Mouse (Mus musculus) spleen, postnatal 4 days (tissue): ENCODE measurements around the gene Cited1.

Experiments
- DNase-seq, 2 experiments: peaks; one replicate each; pipeline ENCODE4 v3.0.0; 2022; ENCODE audit warnings: low spot score in 2 of 2

Cited1 gene

DNA sequence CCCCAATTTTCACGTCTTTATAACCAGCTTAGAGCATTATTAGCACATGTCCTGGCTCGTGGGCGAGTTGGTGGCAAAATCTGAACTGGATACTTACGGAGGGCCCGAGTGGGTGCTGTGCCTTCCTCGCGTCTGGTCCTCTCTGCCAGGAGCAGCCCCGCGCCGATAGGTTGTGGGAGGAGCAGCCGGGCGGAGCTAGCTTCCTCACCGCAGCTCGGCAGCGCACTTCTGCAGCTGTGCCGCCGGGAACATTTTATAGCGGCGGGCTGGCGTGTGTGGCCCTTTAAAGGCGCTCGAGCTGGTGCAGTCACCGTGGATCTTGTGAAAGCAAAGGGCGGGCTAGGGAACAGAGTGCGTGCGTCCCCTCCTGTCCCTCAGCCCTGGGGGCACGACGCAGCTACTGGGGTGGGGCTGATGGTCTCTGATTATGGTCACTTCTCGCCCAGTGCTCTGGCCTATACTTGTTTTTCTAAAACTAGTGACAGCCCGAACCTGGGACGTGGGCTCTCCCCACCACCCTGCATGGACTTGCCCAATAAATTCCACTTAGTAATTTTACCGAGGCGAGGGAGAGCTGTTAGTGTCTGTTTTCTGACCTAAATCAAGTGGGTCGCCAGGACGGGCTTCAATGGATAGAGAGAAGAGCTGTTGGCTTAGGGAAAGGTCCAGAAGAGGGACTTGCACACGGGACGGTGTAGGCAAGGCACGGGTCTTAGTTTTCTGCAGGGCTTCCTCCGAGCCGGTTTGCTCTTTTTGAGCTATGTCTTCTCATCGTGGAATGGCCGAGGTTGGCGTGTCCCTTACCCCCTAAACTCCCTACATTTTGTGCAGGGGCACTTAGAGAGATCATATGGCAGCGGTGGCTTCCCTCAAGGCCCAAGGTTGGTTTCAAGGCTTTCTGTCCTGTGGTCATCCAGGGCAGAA lies at the start of gene Cited1:
Gene Cited1, minus strand, starts transcription at position 245 of the 924 bp plus-strand sequence.
- peak; percentile 17 to 67 for DNase-seq

GRCm38 (mm10) chrX:102284889-102285288 lies 32.9 kb upstream of the Cited1 start:
- DNase-seq: peak in 1 of 2 experiments; percentile 27

DNA sequence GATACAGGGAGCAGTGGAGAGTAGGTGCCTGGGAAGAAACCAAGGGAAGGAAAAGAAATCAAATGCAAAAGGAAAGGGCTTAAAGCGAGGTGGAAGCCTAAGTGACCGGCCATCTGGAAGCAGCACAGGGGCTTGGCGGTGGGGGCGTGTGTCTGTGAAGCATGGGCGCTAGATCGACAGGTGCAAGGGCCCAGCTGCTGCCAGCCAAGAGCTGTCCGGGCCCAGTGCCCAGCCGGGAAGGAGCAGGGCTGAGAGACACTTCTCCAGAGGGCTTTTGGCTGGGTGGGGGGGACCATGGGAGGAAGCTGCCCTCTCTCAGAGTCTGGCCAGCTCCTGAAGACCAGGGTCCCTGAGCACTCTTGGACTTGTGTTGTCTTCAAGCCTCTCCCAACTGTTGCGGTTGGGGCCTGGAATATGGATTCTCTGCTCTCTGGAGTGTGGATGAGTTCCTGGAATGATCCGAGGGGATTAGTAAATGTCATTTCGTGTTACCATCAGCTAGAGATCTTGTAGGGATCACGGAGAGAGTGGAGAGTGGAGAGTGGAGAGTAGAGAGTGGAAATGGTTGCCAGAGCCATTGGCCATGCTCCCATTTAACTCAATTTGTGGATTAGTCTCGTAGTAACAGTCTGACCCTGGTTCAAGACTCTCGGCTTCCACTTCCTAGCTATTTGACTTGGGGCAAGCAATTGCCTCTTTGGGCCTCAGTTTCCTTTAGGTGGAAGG lies 10.8 kb upstream of the Cited1 start:
- DNase-seq: no peak

DNA sequence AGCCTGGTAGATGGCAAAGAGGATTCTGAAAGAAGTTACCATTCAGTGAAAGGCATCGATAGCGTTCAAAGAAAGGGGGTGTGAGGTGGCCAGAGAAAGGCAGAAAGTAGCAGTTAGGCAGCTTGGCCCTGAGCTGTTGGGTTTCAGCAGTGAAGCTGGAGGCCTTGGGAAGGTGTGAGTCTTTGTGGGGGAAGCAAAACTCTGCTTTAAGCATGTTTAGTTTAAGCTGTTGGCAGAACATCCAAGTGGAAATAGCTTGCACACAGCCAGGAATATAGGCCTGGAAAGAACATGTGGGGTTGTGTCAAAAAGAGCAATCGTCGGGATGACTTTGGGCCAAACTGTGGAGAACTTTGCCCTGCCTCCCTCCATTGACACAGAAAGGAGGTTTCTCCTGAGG lies 7.8 kb upstream of the Cited1 start:
- no peak for DNase-seq

DNA sequence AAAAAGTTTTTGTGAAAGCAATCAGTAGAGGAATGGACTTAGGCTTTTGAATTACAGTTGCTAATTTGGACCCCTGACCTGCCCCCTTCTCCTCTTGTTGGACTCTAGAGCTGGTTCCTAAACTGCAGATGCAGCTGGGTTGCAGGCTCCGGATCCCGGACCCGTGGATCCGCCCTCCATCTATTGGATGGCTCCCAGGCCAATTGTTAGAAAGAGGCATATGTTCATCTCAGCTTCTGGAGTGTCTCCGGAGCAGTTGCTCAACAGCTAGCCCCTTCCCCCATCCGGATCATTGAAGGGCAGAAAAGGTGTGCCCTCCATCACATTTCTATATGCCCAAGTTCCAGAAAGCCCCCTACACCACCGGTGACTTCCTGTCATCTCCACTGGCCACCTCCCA lies 1.9 kb upstream of the Cited1 start:
- DNase-seq: peak in 1 of 2 experiments; percentile 39

DNA sequence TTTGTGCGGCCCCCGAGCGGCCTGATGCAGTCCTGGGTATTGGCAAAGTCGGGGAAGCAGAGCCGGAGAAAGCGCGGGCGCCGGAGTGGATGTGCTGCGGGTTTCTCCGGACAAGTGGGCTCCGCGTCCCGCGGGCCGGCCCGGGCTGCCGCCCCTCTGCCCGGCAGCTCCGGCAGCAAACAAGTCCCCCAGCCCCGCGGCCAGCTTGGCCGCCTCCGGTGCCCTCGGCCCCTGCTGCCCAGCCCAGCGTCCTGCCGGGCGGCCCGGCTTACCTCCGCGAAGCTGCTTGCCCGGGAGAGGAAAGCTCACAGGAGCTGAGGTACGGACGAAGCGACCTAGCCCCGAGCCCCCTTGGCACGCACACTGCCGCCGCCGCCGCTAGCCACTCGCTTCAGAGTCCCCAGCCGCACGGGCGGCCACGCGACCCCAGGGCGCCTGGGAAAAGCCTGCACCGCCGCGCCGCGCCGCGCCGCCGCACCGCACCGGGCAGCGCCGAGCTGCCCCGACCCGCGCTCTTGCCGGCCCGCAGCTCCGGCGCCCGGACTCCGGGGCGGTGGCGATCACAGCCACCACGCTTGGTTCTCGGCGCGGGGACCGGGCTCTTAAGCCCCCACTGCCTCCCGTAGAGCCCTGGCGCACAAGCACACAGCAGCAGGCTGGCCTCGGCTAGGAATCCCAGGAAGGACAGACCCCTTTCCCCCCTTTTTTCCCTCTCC lies 602 bp downstream of the Cited1 start:
- peak in 1 of 2 experiments; percentile 64 for DNase-seq

DNA sequence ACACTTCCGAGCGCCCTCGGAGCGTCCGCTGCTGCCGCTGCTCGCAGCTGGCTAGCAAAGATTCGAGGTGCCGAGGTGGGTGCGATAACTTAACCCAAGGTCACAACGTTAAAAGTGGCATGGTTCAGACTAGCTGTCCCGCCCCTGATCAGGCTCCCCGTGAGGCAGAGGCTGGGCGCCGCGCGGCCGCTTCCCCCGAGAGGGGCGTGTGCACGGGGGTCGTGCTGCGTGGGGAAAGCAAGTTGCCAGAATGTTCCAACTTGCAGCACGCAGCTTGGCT lies 1.1 kb downstream of the Cited1 start:
- no peak for DNase-seq

- peak in 1 of 2 experiments; percentile 58 for DNase-seq
Measured at GRCm38 (mm10) chrX:102250150-102250890, 1.7 kb downstream of the Cited1 start.

- DNase-seq: no peak
Measured at GRCm38 (mm10) chrX:102244334-102244733, 7.6 kb downstream of the Cited1 start.

DNA sequence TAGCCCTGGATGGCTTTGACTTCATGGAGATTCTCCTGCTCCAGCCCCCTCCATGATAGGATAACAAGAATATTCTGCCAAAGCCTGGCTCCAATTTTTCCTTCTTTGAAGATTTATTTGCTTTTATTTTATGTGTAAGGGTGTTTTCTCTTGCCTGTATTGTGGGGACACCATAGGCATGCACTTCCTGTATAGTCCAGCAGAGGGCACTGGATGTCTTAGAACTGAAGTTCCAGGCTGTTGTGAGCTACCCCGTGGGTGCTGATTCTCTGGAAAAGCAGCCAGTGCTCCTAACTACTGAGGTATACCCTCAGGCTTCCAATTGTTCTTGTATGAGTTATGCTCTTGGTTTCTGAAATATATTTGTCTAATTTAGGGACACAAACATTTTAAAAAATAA lies 32.9 kb downstream of the Cited1 start:
- DNase-seq: peak; percentile 21 to 71

DNA sequence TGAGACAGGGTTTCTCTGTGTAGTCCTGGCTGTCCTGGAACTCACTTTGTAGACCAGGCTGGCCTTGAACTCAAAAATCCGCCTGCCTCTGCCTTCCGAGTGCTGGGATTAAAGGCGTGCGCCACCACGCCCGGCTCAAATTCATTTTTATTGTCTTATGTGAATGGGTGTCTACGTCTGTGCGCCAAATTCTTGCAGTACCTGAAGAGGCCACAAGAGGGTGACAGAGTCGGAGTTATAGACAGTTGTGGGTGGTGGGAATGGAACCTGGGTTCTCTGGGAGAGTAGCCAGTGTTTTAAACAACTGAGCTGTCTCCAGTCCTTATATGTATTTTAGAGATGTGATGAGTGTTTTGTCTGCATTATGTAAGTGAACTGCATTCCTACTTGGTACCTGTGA lies 36.6 kb downstream of the Cited1 start:
- peak in 1 of 2 experiments; percentile 14 for DNase-seq
